Mouse (Mus musculus): ENCODE measurements around the gene Espn. TPM values are rescaled to one million over a fixed set of nuclear protein-coding genes. Genes with fewer than 3 reads are reported as not detected.

Espn gene
- total and polyA plus RNA-seq, 2 experiments from 2014 or later, result 0.47 to 0.71 TPM

DNA sequence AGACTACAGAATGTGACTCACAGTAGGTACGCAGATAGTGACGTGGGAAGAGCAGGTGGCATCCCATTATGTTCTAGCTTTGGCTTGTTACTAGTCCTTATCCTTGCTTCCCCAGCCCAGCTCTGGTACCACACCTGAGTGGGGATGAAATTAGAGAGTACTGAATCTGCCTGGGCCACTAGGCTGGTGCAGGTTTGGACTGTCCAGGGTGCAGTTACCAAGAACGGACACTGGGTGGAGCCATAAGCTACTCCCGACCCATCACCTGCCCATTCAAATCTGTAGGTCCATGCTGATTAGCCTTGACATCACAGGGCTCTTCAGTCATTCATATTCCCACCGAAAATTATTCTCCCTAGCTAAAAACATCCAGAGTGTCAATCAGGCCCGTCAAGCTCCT is 11.7 kb downstream of the Espn start:
- Histone ChIP-seq H3K27me3 (ENCODE audit: insufficient read depth, low read length) (0 out of 2 replicates have a peak, but pooled peaks cover 3% of the 10 kb centered on the region), H3K9me3 (ENCODE audit: low read length) (no peaks in the 10 kb centered on the region), H3K4me2 (ENCODE audit: low read depth, low read length) (no peak overlapping the region), H3K27ac (no peak overlapping the region), H3K36me3 (ENCODE audit: insufficient read depth, low read length) (no peaks in the 10 kb centered on the region), H3K4me3 (ENCODE audit: low read length) (no peak overlapping the region), H3K4me1 (ENCODE audit: insufficient read depth, low read length) (0 out of 2 replicates have a peak, but pooled peaks cover 5% of the 10 kb centered on the region), H3K9ac (replicated peaks; ENCODE audit: low read length) (no peak overlapping the region)
- DNase-seq (ENCODE audit: low spot score) (peak; percentile 63), ATAC-seq (no peak)
- WGBS, result 32% methylated on average over 6 of the region's 6 CpGs
- TF ChIP-seq CTCF (IDR thresholded peaks at IDR 0.05; ENCODE audit: low read depth), result peak; percentile 83

DNA sequence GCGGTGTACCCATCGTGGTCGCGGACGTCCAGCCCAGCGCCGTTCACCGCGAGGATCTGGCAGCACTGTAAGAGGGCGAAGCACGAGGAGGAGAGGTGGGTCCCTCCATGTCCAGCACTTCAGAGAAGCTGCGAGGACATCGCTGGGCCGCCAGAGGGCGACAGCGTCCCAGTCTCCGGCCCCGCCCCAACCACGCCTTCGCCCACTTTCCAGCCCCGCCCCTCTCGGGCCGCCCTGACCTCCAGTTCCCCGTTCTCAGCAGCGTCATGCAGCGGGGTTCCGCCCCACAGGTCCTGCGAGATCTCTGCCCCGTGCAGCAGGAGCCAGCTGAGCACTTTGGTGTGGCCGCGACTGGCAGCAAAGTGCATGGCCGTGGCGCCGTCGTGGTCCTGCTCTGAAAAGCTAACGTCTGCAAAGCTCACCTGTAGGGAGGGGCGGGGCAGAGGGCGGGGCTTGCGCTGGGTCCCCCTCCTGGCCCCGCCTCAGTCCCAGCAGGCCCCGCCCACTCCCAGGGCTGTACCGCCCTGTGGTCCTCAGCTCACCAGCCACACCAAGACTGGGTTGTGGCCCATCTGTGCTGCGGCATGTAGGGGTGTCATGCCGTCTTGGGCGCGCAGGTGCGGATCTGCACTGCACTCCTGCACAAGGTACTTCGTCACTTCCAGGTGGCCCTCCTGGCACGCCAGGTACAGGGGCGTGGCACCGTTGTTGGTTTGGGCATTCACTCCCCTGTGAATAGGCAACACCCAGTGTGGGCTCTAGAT is 13.5 kb downstream of the Espn start:
- Histone ChIP-seq H3K4me3 (ENCODE audit: low read length) (peak overlapping the region; percentile 39), H3K36me3 (ENCODE audit: insufficient read depth, low read length) (no peaks in the 10 kb centered on the region), H3K4me2 (ENCODE audit: low read depth, low read length) (peak overlapping the region; percentile 66), H3K27me3 (ENCODE audit: insufficient read depth, low read length) (peaks cover 10% of the 10 kb centered on the region; the same call in 1 of the 2 replicates), H3K9ac (replicated peaks; ENCODE audit: low read length) (peak overlapping the region; percentile 24; the same call in 1 of the 2 replicates), H3K9me3 (ENCODE audit: low read length) (no peaks in the 10 kb centered on the region), H3K27ac (no peak overlapping the region), H3K4me1 (ENCODE audit: insufficient read depth, low read length) (0 out of 2 replicates have a peak, but pooled peaks cover 5% of the 10 kb centered on the region)
- 4% methylated on average over 50 of the region's 51 CpGs for WGBS
- ATAC-seq, result peak; percentile 79
- peak; percentile 92 for TF ChIP-seq CTCF (IDR thresholded peaks at IDR 0.05; ENCODE audit: low read depth)
- peak; percentile 86 for DNase-seq (ENCODE audit: low spot score)

DNA sequence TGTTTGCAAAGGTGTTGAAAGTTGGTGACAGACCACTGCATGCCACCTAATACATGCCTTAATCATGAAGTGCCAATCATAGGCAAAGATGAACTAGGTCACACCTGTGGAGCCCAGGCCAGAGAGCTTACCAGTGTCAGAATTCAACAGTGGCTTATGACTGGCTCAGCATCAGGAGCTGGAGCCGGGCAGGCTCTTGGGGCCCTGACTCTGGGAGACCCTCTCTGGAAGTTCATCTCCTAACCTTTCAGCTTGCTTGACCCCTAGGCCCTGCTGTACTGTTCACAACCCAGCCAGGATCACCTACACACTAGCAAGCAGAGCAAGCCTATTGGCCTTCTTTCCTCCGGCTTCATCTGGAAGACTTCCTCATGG is 15.3 kb downstream of the Espn start:
- WGBS, result 95% methylated on average over 2 of the region's 2 CpGs
- no peak overlapping the region for H3K9ac ChIP-seq (replicated peaks; ENCODE audit: low read length)
- H3K4me3 ChIP-seq (ENCODE audit: low read length), result no peak overlapping the region
- ATAC-seq (no peak), DNase-seq (ENCODE audit: low spot score) (no peak)
- no peaks in the 10 kb centered on the region for H3K9me3 ChIP-seq (ENCODE audit: low read length)
- H3K27ac ChIP-seq, result no peak overlapping the region
- H3K4me2 ChIP-seq (ENCODE audit: low read depth, low read length), result no peak overlapping the region
- H3K4me1 ChIP-seq (ENCODE audit: insufficient read depth, low read length), result 0 out of 2 replicates have a peak, but pooled peaks cover 5% of the 10 kb centered on the region
- TF ChIP-seq CTCF (IDR thresholded peaks at IDR 0.05; ENCODE audit: low read depth), result no peak
- H3K36me3 ChIP-seq (ENCODE audit: insufficient read depth, low read length), result no peaks in the 10 kb centered on the region
- H3K27me3 ChIP-seq (ENCODE audit: insufficient read depth, low read length), result peaks cover 26% of the 10 kb centered on the region

DNA sequence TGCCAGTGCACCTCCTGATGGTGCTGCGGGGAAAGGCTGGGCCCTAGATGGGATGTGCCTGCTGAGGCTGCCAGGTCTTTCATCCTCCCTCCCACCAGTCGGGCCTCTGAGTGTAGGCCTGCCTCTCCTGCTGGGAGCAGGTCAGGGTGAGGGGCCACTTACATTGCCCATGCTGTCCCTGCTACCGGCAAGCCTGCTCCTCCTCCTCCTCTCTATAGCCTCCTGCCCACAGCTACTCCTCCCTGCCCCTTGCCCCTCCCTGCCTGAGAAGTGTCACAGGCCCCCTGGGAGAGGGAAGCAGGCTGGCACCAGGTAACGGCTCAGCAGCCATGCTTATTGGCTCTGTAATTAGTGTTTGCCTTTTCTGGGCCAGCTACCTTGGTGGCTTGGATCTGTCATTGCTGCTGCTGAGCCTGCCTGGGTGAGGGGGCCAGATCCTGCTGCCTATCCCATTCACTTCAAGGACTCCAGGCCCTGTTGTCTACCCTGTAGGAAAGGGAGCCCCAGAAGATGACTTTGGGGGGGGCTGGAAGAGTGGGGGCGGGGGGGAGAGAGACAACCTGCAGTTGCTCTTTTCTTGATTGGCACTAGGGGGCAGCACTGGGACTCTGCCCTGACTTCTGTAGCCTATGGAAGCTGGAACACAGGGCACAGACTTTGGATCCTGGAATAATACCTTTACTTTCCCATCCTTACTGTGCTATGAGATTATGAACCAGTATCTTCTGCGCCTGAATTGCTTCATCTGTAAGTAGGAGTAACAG is 15.9 kb downstream of the Espn start:
- peak; percentile 74 for TF ChIP-seq CTCF (IDR thresholded peaks at IDR 0.05; ENCODE audit: low read depth)
- ATAC-seq (no peak), DNase-seq (ENCODE audit: low spot score) (peak; percentile 38)
- Histone ChIP-seq H3K4me1 (ENCODE audit: insufficient read depth, low read length) (0 out of 2 replicates have a peak, but pooled peaks cover 7% of the 10 kb centered on the region), H3K27me3 (ENCODE audit: insufficient read depth, low read length) (peaks cover 30% of the 10 kb centered on the region), H3K27ac (no peak overlapping the region), H3K4me2 (ENCODE audit: low read depth, low read length) (no peak overlapping the region), H3K9ac (replicated peaks; ENCODE audit: low read length) (no peak overlapping the region), H3K36me3 (ENCODE audit: insufficient read depth, low read length) (no peaks in the 10 kb centered on the region), H3K9me3 (ENCODE audit: low read length) (no peaks in the 10 kb centered on the region), H3K4me3 (ENCODE audit: low read length) (no peak overlapping the region)
- WGBS, result 28% methylated on average over 6 of the region's 6 CpGs

DNA sequence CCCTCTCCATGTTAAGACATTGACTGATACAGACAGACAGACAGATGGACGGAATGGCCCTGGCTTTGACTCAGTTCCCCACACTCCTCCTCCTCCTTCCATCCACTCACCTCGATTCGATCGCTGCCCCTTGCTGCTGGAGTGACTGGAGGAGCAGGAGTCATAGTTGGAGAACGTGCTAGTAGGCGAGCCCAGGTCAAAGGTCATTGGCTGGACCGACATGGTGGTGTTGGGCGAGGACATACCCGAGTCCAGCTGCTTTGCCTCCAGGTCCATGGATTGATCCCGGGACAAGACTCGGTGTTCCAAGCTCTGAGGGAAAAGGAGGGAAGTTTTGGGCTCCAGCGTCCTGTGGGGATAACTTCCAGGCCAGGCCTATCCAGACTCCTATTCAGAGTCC is 16.8 kb downstream of the Espn start:
- peaks cover 33% of the 10 kb centered on the region for H3K27me3 ChIP-seq (ENCODE audit: insufficient read depth, low read length)

DNA sequence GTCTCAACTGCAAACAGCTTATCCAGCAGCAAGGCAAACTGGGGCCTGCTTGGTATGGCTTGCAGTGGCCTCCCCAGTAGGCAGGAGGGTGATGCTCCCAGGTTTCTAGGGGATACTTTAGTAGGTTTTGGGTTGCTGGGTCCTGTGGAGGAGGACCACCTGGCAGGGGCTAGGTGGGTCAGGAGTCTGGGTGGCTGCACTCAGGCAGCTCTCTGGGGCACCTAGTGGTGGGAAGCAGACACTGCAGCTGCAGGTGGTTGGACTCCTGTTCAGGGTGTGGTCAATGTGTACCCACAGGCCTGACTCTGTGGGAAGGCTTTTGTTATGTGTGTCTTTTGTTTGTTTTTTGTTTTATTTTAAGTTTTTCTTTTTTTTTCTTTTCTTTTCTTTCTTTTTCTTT is 17.7 kb downstream of the Espn start:
- H3K9me3 ChIP-seq (ENCODE audit: low read length), result no peaks in the 10 kb centered on the region
- H3K4me3 ChIP-seq (ENCODE audit: low read length), result no peak overlapping the region
- no peak overlapping the region for H3K4me2 ChIP-seq (ENCODE audit: low read depth, low read length)
- H3K4me1 ChIP-seq (ENCODE audit: insufficient read depth, low read length), result peaks cover 15% of the 10 kb centered on the region
- no peak overlapping the region for H3K9ac ChIP-seq (replicated peaks; ENCODE audit: low read length)
- H3K27me3 ChIP-seq (ENCODE audit: insufficient read depth, low read length), result peaks cover 39% of the 10 kb centered on the region
- H3K27ac ChIP-seq, result no peak overlapping the region
- ATAC-seq (no peak), DNase-seq (ENCODE audit: low spot score) (peak; percentile 32)
- TF ChIP-seq CTCF (IDR thresholded peaks at IDR 0.05; ENCODE audit: low read depth), result peak; percentile 76
- no peaks in the 10 kb centered on the region for H3K36me3 ChIP-seq (ENCODE audit: insufficient read depth, low read length)

More for the DNA sequence above, 16.8 kb downstream of the Espn start:
- DNase-seq (ENCODE audit: low spot score) (no peak), ATAC-seq (no peak)
- Histone ChIP-seq H3K4me1 (ENCODE audit: insufficient read depth, low read length) (peaks cover 15% of the 10 kb centered on the region), H3K9ac (replicated peaks; ENCODE audit: low read length) (no peak overlapping the region), H3K9me3 (ENCODE audit: low read length) (no peaks in the 10 kb centered on the region), H3K4me2 (ENCODE audit: low read depth, low read length) (no peak overlapping the region), H3K36me3 (ENCODE audit: insufficient read depth, low read length) (no peaks in the 10 kb centered on the region), H3K27ac (no peak overlapping the region), H3K4me3 (ENCODE audit: low read length) (no peak overlapping the region)
- no peak for TF ChIP-seq CTCF (IDR thresholded peaks at IDR 0.05; ENCODE audit: low read depth)
- 82% methylated on average over 12 of the region's 12 CpGs for WGBS

All from hindbrain, postnatal 0 days (tissue).